Mouse (Mus musculus) heart, postnatal 4 days (tissue): ENCODE data around the gene Gm10358. TPM values are rescaled to one million over a fixed set of nuclear protein-coding genes. Genes with fewer than 3 reads are reported as not detected.
"Not testable (repeated sequence)": the region's sequence is repeated elsewhere in the genome, so short reads cannot be mapped to it uniquely, and the experiment has no call there.

Source experiments
- DNase-seq: peaks from one replicate; pipeline ENCODE4 v3.0.0; 2021
- total RNA-seq, 2 experiments: library from RNA; stranded (reverse); gene quantifications; 2 replicates each; pipeline ENCODE4 v1.2.3; 2021

Gm10358 gene
- under 1 TPM in 1 of 2 experiments, not detected in 1; 0.23 TPM for total RNA-seq

- DNase-seq, result no peak
Measured at GRCm38 (mm10) chr8:75406489-75406888, at the start of gene Gm10358. Gene Gm10358, minus strand, starts transcription at chr8:75406589.

GRCm38 (mm10) chr8:75448394-75448793, 42.0 kb upstream of the Gm10358 start, which contains the start of gene Iqcm:
Gene Iqcm, plus strand, starts transcription at chr8:75448694.
- no peak for DNase-seq

GRCm38 (mm10) chr8:75415696-75416095, 9.3 kb upstream of the Gm10358 start:
- not testable (repeated sequence) for DNase-seq

- no peak for DNase-seq
Measured at GRCm38 (mm10) chr8:75384770-75385290, 21.6 kb downstream of the Gm10358 start.

GRCm38 (mm10) chr8:75375530-75376123, 30.8 kb downstream of the Gm10358 start:
- DNase-seq, result no peak

- no peak for DNase-seq
Measured at GRCm38 (mm10) chr8:75372006-75372405, 34.4 kb downstream of the Gm10358 start.

Other genes with a start within 250 kb of the Gm10358 start
- 1 to 10 TPM; 2.2 TPM for gene Rasd2, start 192.6 kb downstream of the Gm10358 start, total RNA-seq
- not detected for gene Iqcm, start 42.1 kb upstream of the Gm10358 start, total RNA-seq